23 mouse cellular contexts compared by ENCODE assay signal in genomic region chr8:124462192-124462591, GRCm38 (mm10). TPM values are rescaled to one million over a fixed set of nuclear protein-coding genes. Genes with fewer than 3 reads are reported as not detected.
DNase-seq lines count a peak whose midpoint lies in the region; ATAC-seq and TF ChIP-seq lines count a peak whose summit lies in the region.
"Had no signal": no experiment of that assay in that cellular context is flagged by ENCODE, and none has a peak within 500 bp of the region (broad histone marks: within the 10 kb centered on the region; RNA-seq: fewer than 3 reads in every experiment).

No protein-coding gene starts in this region.

- WGBS in hindbrain, embryonic 13.5 days = 81% methylated on average over 9 of the region's 9 CpGs

- no peaks in the 10 kb centered on the region for H3K36me3 ChIP-seq in hindbrain, embryonic 13.5 days
- H3K36me3 ChIP-seq: embryonic facial prominence, embryonic 10.5 days; heart, embryonic 10.5 days; hindbrain, embryonic 12.5 days had no signal

- peaks cover 8% of the 10 kb centered on the region for H3K4me1 ChIP-seq in cortical plate, adult 2 months (ENCODE audit: control insufficient read depth, insufficient read depth, low read length)
- peaks cover 28% of the 10 kb centered on the region for H3K4me1 ChIP-seq in hindbrain, embryonic 13.5 days (replicated peaks)

- H3K4me2 ChIP-seq in hindbrain, embryonic 13.5 days = no peak overlapping the region
- H3K4me2 ChIP-seq: forebrain, embryonic 13.5 days; hindbrain, embryonic 12.5 days had no signal

- no peak overlapping the region for H3K4me3 ChIP-seq in cortical plate, adult 2 months (ENCODE audit: insufficient read depth, low read length)
- H3K4me3 ChIP-seq in hindbrain, embryonic 13.5 days = no peak overlapping the region
- H3K4me3 ChIP-seq: embryonic facial prominence, embryonic 10.5 days; forebrain, embryonic 13.5 days; heart, embryonic 10.5 days; hindbrain, embryonic 12.5 days had no signal

- no peak for TF ChIP-seq CTCF in cortical plate, adult 2 months (IDR thresholded peaks at IDR 0.05; ENCODE audit: extremely low read depth, insufficient read depth, low read length)

- no peaks in the 10 kb centered on the region for H3K9me3 ChIP-seq in hindbrain, embryonic 13.5 days
- H3K9me3 ChIP-seq: embryonic facial prominence, embryonic 10.5 days; forebrain, embryonic 13.5 days; heart, embryonic 10.5 days; hindbrain, embryonic 12.5 days had no signal

- no peak overlapping the region for H3K9ac ChIP-seq in hindbrain, embryonic 13.5 days
- H3K9ac ChIP-seq: forebrain, embryonic 13.5 days; forebrain, postnatal 0 days; hindbrain, embryonic 12.5 days had no signal

- ATAC-seq in hindbrain, embryonic 13.5 days (ENCODE audit: low FRiP score) = no peak
- ATAC-seq: forebrain, embryonic 13.5 days; forebrain, postnatal 0 days; hindbrain, postnatal 0 days had no signal

- 0 out of 2 replicates have a peak overlapping the region, but pooled peaks have one; percentile 76 for H3K27ac ChIP-seq in cortical plate, adult 2 months (ENCODE audit: insufficient read depth, low read length)
- no peak overlapping the region for H3K27ac ChIP-seq in hindbrain, embryonic 13.5 days
- H3K27ac ChIP-seq: embryonic facial prominence, embryonic 10.5 days; forebrain, embryonic 13.5 days; heart, embryonic 10.5 days; hindbrain, embryonic 12.5 days; hindbrain, postnatal 0 days had no signal

- DNase-seq in left cerebral cortex, adult 18-20 months (ENCODE audit: low spot score in 2 of 2) = peak; percentile 26 to 47
- DNase-seq in left cerebral cortex, postnatal 4 days = no peak
- DNase-seq in left cerebral cortex, postnatal 36 days (ENCODE audit: low spot score in 2 of 2) = peak; percentile 28 to 35
- DNase-seq in right cerebral cortex, postnatal 25 days = peak; percentile 40
- DNase-seq in ovary, postnatal 36 days (ENCODE audit: low spot score) = no peak
- no peak for DNase-seq in thymus, postnatal 0 days (ENCODE audit: low spot score)
- DNase-seq: adrenal gland, adult 2 months; adrenal gland, postnatal 36 days; cerebellum, adult 11-12 months; cerebellum, adult 9-10 months; cerebellum, postnatal 25 days; gastrocnemius, postnatal 36 days; heart, adult 18-20 months; heart, postnatal 10 days; heart, postnatal 4 days had no signal

- intact Hi-C loops in left cerebral cortex, postnatal 4 days (cut with DNase I) = no loop called here
- intact Hi-C loops in left cerebral cortex, postnatal 36 days (cut with DNase I) = loop anchor here (5.0 kb wide), 1 partner anchor 45 kb away; no protein-coding TSS in a partner anchor

- no peak for TF ChIP-seq POLR2A in cortical plate, adult 2 months (IDR thresholded peaks at IDR 0.05; ENCODE audit: extremely low read depth, insufficient read depth, low read length)

- H3K27me3 ChIP-seq in hindbrain, embryonic 13.5 days = 0 out of 2 replicates have a peak, but pooled peaks cover 3% of the 10 kb centered on the region
- H3K27me3 ChIP-seq: hindbrain, embryonic 12.5 days had no signal

RNA-seq across cellular contexts. Expression of gene Pgbd5, which starts 22.7 kb away (rescaled TPM):
- total RNA-seq in left cerebral cortex, adult 18-20 months (2021) = 100 to 1,000 TPM; 208 to 219 TPM
- 10 to 100 TPM; 62.3 to 64.6 TPM for total RNA-seq in left cerebral cortex, postnatal 4 days (2021)
- 184 and 196 TPM in 2 replicates for polyA plus RNA-seq in cortical plate, adult 2 months (2012; rRNA removed)
- total RNA-seq in left cerebral cortex, postnatal 36 days (2021) = 100 to 1,000 TPM; 211 to 220 TPM
- polyA plus RNA-seq in hindbrain, embryonic 13.5 days (2015; fragmentation: Nextera tagmentation; extraction: Ambion mirVana) = 10.3 and 11.0 TPM in 2 replicates
- 0.25 and 0.32 TPM in 2 replicates for polyA plus RNA-seq in thymus, postnatal 0 days (2015; fragmentation: Nextera tagmentation; extraction: Ambion mirVana)

RNA-seq across cellular contexts. Expression of gene Cog2, which starts 58.4 kb away (rescaled TPM):
- total RNA-seq in left cerebral cortex, adult 18-20 months (2021) = 10 to 100 TPM; 35.4 to 37.7 TPM
- total RNA-seq in left cerebral cortex, postnatal 4 days (2021) = 10 to 100 TPM; 37.2 to 38.6 TPM
- 27.0 and 29.0 TPM in 2 replicates for polyA plus RNA-seq in cortical plate, adult 2 months (2012; rRNA removed)
- 10 to 100 TPM; 37.1 to 41.7 TPM for total RNA-seq in left cerebral cortex, postnatal 36 days (2021)
- polyA plus RNA-seq in hindbrain, embryonic 13.5 days (2015; fragmentation: Nextera tagmentation; extraction: Ambion mirVana) = 35.2 and 35.8 TPM in 2 replicates
- polyA plus RNA-seq in thymus, postnatal 0 days (2015; fragmentation: Nextera tagmentation; extraction: Ambion mirVana) = 35.6 and 40.5 TPM in 2 replicates

Comparison
In these comparisons a context has a peak if more than half of its experiments do, and no peak if none do; other contexts are left out.
1. DNase-seq: peak in left cerebral cortex, adult 18-20 months (2 of 2), left cerebral cortex, postnatal 36 days (2 of 2) and right cerebral cortex, postnatal 25 days (single experiment); none in left cerebral cortex, postnatal 4 days (single experiment), ovary, postnatal 36 days (single experiment) and thymus, postnatal 0 days (single experiment).